Mouse (Mus musculus): ENCODE results near the gene Epha10.
"Not testable (repeated sequence)": the region's sequence is repeated elsewhere in the genome, so short reads cannot be mapped to it uniquely, and the experiment has no call there.

The Epha10 gene

DNA sequence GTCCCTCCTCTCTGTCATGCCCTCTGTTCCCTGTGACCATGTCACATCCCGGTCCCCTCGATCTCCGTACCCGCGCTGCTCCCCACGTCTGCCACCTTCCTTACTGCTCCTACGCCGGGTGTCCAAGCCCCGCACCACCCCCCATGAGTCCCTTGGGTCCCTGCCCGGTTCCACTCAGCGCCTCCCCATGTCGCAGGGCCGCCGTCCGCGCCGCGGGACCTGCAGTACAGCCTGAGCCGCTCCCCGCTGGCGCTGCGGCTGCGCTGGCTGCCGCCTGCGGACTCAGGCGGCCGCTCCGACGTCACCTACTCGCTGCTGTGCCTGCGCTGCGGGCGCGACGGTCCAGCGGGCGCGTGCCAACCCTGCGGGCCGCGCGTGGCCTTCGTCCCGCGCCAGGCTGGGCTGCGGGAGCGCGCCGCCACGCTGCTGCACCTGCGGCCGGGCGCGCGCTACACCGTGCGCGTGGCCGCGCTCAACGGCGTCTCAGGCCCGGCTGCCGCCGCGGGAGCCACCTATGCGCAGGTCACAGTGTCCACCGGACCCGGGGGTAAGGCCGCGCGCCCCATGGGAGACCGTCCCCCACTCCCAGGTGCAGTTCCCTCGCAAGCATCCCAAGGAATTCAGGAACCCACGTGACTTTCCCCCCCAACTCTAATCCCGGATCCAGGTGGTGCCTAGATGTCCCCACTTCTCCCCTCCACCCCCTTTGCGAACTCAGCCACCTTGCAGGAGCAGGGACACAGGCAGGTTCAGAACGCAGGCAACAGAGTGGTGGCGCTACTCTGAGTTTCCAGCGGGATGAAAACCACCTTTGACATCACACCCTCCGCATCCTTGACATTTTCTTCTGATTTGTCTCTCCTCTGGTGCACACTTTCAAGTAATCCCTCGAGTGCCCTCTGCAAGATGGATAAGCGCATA lies 14.1 kb downstream of the Epha10 start:
- peak; percentile 85 to 89 for DNase-seq

DNA sequence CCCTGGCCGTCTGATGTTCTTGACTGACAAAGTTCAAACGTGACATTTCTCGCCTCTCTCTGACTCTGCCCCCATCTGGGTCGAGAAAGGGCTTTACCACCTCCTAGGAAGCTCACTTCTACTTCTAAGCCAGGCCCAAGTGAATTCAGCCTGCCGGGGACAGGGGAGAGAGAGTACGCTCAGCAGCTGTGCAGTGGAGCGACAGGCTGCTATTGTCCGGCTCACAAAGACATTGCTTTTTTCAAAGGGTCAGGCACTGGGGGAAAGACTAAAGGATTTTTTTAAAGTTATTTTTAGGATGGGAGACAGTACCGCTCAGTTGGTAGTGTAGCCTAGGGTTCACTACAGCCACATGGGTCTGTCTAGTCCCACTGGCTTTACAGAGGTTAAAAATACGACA lies 17.7 kb downstream of the Epha10 start:
- DNase-seq: no peak

DNA sequence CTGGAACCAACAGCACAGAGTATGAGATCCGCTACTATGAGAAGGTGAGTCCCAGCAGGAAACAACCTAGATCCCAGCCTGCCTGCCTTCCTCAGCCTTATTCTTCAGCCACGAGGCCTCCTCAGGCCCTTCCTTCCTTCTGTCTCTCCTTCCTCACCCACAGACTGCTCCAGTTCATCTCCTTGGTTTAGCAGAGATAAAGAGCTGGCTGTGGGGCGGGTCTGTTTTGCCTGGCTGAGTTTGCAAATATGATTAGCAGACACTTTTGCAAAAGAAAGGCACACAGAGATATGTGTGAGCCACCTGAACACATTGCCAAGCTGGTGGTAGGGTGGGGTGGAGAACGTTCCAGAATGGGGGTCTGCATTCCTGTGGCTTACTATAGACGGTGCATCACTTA lies 19.2 kb downstream of the Epha10 start:
- no peak for DNase-seq

DNA sequence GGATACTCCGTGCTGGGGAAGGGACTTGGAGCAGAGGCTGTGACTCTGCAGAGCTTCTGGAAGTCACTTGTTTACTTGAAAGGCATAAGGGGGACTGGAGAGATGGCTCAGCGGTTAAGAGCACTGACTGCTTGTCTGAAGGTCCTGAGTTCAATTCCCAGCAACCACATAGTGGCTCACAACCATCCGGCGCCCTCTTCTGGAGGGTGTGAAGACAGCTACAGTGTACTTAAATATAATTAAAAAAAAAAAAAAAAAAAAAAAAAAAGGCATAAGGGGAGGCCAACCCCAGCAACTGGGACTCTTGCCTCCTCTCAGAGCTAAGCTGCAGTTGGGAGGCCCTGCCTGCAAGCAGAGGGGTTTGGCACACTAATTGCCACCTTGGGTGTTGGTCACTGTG lies 24.7 kb downstream of the Epha10 start:
- DNase-seq: no peak

DNA sequence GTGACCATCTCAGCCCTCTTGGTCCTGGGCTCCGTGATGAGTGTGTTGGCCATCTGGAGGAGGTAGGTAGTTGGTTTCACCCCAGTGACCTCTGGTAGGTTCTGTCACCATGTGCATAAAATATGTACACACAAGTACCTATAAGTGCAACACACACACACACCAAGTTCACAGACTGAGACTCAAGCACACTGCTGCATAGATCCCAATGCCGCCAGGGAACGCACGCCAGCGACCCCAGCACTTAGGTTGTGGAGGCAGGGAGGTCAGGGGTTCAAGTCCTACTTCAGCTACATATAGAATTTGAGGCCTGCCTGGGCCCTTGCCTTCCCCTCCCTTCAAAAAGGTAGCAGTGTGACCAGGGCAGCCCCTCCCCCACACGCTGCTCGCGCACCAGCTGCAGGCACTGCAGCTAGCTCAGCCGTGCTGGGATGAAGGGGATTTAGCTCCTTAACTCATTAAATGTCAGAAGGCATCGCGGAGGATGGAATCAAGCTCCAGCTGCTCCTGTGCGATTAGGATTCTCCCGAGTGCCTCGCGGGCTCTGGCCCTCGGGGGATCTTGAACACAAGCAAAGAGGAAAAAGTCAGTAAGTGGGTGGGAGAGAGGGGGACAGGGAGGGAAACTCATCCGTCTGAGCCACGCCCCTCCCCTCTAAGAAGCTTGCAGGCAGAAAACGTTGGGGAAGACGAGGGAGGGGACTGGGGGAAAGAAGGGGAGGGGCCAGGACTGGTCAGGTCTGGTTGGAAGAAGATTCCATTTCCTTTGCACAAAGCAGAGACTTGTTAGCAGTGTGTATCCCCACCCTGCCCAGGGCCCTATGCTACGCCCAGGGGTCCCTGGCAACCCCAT lies 25.5 kb downstream of the Epha10 start:
- DNase-seq: peak in 1 of 2 experiments; percentile 26

DNA sequence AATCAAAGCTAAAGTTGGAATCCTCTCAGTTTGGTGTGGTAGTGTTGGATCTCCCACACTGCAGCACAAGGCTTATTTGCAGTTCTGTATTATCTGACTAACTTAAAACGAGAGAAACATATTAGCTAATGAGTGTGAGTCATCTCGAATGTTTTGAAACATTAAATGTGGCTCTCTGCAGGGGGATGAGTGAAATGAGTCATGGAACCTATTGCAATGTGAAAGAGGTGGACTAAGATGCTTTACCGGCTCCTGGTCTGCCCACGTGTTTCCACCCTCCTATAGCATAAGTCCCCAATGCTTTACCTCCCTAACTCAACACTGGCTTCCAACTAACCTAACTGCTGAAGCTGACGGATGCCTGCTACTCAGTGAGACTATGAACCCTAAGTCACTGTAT lies 47.4 kb downstream of the Epha10 start:
- no peak for DNase-seq

DNA sequence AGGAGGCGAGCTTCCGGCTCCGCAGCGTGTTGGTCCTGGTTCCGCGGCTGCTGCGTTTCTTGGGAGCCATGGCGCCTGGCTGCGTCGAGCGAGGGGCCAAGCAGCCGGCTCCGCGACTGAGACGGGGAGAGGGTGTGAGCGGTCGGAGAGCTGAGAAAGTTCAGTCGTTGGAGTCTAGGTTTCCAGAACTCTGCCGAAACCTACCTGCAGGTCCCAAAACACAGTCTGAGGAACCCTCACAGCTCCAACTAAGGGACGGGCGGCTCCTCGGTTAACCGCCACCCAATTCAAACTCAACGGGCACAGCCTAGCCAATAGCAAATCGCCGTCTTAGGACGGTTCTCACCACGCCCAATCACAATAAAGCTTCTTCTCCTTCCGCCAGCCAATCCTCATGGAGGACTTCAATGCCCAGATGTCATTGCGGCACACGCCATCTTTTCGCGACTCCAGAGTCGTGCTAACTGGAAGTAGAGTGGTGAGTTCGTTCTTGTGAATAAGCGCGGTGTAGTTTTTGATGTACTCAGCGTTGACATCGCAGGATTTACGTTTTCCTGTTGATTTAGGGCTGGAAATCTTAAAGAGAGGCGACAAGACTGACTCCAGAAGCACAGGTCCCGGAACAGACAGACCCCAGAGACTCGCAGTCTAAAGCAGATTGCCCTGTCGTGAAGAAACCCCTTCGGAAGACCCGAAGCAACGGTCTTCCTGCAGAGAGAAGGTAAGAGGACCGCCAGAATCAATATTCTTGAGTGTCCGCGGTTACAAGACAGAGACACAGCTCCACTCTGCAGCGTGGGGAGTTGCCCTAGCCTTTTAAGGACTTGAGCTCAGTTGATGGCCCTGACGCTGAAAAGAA lies 56.1 kb downstream of the Epha10 start, which contains the start of gene 9930104L06Rik:
Gene 9930104L06Rik (plus strand): TSS at position 436 of the 859 bp plus-strand sequence.
- DNase-seq: peak; percentile 95 to 96

DNA sequence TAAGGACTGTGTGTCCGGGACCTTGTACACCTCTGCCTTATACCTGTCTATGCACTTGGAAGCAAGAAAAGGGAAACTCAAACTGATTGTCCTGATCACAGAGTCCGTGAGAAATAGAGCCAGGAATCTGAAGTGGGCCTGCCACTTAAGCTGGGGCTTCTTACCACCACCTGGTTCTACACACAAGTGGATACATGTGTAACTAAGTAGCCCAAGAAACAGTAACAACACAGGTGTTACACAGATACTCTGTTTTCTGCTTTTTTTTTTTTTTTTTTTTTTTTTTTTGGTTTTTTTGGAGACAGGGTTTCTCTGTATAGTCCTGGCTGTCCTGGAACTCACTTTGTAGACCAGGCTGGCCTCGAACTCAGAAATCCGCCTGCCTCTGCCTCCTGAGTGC lies 58.5 kb downstream of the Epha10 start, which contains the start of gene Cdca8:
Gene Cdca8 (minus strand): TSS at position 101 of the 400 bp plus-strand sequence.
- DNase-seq: not testable (repeated sequence)

DNA sequence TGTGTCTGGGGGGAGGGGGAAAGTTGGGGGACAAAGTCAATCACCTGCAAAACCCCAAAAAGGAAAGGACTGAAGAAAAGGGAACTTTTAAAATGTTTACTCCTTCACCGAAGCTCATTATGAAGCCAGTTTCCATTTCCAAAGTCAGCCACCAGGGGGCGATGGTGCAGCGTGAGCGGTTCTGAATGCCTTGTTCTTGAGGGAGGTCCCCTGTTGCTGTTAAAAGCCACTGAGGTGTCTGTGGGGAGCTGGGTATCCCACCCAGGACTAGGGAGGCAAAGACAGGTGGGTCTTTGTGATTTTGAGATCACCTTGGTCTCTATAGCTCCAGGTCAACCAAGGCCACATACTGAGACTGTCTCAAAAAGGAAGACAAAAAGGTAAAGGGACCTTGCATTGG lies 62.3 kb downstream of the Epha10 start:
- DNase-seq: peak; percentile 78 to 86

DNA sequence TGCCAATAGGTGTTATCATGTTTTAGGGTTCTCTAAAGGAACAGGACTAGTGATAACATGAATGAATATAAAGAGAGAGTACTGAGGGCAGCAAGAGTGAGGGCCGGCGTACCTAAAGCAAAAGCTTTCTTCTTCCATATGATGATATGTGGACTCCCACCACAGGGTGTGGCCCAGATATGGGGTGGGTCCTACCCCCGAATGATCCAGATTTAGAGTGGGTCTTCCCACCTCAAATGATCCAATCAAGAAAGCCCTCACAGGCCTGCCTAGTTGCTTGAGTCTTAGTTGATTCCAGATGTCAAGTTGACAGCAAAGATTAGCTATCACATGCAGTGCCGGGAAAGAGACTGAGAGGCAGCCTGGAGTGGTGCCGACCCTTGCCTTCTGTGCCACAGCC lies 63.1 kb downstream of the Epha10 start:
- no peak for DNase-seq

DNA sequence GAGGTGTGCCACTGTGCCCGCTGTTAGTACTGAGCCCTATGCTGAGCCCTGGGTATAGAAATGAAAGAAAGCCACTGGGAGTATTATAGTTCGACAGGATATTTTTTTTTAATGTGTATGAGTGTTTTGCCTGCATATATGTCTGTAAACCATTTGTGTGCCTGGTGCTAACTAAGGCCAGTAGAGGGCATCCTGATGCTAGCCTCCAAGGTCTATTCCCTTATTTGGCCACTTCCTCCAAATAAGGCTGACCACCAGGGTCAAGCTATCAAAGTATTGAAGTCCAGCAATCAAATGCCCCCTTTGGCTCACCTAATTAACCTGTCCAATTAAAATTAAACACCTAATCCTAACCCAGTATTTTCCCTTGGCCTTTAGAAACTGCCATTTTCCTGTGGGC lies 64.3 kb downstream of the Epha10 start:
- no peak for DNase-seq

DNA sequence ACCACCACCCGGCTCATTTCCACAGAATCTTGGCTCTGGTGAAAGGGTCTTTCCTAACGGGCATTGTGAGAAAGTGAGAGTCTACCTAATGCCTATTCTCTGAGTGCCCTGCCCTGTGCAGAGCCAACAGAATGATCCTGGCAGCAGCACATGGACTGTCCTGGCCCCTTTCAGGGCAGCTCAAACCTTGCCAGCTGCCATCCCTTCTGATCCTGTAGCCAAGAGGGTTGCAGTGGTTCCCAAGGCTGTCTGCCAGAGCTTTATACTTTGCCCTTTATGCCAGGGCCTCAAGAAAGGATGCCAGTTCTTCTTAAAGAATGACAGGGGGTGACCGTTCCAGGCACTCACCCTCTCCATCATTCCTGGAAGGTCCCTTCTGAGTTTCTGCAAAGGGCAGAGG lies 68.8 kb downstream of the Epha10 start:
- no peak for DNase-seq

DNA sequence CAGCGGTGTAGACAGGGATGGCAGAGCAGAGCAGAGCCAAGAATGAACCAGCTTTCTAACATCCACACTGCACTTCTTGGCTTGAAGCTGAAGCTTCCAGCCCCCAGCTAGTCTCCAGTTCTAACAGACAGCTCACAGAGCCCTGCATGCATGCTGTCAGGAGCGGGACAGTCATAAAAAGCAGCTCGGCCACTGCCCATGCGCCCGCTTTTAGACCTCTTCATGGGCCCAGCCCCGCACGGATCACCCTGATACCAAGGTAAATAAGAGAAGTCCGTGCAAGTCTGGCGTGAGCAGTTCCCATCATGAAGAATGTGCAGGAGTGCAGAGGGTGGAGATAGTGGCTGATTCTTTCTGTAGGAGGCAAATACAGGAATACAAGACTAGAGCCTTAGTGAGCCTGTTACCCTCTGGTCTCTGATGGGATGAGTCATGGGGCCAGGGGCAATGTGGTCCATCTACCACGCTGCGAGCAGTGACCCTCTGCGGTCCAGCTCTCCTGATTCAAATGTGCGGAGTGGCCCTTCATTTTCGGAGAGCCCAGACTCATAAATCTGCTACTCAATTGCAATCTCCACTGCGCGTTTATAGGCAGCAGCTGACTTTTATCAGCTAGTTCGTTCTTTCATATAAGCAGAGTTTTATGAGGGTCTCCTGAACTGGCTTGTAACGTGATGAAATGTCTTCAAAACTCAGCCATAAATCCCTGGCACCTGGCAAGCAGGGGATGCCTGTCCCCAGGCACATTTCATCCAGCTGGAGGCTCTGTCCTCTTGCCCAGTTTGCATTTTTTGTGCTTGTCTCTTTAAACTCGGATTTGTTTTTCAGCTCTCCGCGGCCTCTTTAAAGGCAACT lies 69.7 kb downstream of the Epha10 start:
- no peak for DNase-seq

DNA sequence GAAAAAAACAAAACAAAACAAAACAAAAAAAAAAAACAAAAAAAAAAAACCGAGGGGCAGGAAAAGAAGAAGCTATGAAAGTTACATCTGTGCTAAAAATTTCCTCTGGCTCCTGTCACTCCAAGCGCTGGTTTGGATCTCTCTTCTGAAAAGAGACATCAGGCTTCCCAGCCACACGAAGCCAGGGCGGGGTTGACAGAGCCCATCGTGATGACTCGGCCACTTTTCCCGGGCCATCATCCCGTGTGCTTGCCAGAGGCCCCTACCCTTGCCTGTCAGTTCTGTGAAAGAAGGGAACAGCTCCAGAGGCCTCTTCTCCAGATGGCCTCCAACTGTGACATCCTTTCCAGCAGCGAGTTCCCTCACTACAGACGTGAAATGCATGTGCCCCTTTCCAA lies 70.3 kb downstream of the Epha10 start:
- no peak for DNase-seq

DNA sequence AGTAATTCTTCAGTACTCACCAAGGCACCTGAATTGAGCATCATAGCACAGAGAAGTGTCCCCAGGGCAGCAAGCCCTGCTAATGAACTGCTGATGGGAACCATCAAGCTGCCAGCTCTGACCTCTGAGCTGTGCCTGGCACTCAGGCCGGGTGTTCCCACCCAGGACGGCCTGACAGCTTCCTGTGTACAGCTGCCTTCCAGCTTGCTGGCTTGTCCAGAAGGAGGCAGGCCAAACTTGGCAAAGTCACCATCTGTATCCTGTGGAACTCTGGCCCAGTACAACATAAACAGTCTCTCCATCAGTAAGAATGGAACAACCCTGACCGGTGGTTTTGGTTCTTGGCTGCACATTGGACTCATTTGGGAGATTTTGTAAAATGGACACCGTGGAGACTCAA lies 72.8 kb downstream of the Epha10 start:
- DNase-seq: no peak

DNA sequence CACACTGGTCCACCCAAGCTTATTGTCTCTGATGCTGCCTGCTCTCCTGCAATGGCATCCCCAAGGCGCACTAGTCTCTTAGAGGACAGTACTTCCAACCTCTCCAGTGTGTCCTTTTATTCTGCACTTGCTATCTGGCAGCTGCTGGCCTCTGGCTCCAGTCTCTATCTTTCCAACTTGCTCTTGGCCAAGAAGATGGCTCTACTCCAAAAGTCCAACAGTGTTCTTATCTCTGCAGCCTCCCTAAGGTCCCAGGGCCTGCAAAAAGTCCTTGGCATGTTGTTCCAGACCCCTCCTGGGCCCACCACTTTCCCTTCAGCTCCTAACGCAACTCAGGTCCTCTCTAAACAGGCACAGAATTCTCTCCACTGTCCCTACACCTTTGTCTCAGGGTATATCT lies 76.6 kb downstream of the Epha10 start:
- DNase-seq: no peak

DNA sequence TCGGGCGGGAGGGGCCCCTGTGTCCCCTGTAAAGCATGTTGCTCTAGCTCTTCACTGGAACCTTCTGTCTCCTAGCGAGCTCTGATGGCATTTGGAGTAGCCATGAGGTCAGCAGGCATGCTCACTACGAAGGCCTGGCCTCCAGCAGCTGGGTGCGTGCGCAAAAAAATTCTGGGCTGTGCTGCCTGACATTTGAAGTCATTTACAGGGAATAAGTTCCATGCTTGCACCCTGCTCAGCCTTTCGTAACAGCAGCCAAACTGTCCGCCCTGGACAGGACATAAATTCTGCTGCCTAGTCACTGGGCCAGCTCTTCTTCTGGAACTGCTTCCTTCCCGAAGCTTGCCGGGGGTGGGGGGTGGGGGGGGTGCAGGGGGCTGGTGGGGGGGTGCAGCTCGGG lies 78.4 kb downstream of the Epha10 start:
- no peak for DNase-seq

DNA sequence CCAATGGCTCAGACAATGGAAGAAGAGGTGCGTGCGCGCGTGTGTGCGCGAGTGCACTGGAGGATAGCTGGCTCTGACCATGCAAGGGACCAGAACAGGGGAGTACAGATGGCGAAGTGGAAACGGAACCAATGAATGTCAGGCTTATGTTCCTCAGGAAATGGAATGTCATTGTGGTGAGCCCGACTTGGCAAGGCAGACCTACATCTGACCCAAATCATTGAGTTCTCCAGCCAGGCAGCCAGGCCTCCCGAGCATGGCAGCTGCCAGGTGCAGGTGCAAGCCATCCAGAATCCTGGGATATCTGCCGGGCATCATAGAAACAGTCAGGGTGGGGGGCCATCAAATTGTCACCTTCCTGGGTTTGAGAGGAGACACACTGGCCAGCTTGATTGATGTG lies 80.2 kb downstream of the Epha10 start:
- peak; percentile 44 to 50 for DNase-seq

DNA sequence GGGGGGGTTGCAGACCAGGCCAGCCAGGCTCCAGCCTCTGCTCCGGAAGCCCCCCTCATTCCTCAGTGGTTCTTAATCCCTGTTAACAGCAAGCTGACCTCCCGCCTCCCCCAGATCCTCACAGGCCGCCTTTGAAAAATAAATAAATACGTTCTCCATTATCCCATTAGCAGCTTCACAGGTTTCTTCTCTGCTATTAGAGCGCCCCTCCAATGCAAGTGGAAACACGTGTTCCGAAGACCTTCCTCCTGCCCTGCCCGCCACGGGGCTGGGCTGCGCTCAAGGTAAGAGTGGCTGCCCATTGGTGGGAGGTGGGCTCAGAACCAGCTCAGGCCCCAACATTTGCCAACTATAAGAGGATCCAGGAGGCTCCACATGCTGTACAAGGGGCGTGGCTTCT lies 81.9 kb downstream of the Epha10 start:
- no peak for DNase-seq

DNA sequence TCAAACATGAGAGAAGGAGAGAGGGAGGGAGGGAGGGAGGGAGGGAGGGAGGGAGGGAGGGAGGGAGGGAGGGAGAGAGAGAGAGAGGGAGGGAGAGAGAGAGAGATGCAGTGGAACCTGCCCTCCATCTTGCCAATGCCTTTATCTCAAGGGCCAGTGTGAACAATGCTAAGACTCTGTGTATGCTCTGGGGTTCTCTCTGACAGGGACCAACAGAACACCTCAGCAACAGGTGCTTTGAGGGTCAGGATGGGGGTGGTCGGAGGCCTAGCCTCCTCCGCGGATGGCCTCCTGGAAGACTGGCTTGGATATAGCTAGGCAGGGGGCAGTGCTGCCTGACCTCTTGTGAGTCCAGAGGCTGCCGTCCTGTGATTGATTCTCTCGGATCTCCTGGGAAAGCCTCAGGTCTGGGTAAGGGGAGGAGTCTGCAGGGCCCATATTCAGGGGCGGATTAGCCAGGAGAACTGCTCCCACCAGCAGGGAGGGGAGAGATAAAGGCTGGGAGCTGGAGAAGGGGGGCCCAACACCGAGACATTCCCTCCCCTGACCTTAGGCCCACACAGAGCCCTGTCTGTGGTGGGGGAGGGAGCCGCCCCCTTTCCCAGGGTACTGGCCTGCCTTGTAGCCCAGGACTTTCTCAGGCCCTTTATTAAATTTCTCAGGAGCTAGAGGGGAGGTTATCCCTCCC lies 84.4 kb downstream of the Epha10 start:
- no peak for DNase-seq
